Mouse (Mus musculus) cerebellum, adult 9-11 months (tissue): Measurements from ENCODE around the gene Rcan1.
A peak's percentile ranks its signal among the peaks of the same experiment; 100 is the strongest.

Experiments used
- DNase-seq: peaks from one replicate; pipeline ENCODE4 v3.0.0; 2022

Gene Rcan1

DNA sequence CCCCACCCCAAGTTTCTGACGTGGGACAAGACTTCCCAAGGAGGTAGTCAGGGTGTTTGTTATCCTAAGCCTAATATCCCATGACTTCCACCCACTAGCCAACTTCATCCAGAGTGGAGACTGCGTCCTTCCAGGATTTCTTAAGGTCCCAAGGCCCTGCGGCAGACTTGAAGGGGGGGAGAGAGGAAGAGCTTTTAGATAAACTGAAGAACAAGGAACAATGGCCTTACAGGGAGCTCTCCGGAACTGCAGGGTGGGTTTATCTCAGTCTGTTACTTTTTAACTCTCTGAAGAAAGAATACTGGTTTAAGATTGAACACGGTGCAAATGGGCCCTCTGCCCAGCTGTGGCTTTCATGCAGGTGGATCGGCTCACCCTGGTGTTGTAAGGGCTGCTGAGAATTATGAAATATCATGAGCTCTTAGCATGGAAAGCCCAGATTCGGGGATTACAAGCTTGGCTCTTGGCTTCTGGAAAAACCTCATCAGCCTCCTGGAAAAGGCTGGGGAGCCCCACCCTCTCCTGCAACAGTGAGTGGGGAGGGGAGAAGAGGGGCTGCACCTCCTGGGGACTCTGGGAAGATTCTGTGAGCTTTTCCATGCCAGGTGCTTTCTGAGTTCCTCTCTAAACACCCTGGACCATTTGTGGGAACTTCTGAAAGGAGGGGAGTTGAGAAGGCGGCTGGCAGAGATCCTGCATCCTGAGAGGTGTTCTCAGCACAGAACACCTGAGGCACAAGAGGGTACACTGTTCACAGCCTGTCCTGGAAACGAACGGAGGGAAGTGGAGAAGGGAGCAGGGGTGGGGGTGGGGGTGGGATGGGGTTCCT lies 72.7 kb downstream of the Rcan1 start:
- no peak for DNase-seq

DNA sequence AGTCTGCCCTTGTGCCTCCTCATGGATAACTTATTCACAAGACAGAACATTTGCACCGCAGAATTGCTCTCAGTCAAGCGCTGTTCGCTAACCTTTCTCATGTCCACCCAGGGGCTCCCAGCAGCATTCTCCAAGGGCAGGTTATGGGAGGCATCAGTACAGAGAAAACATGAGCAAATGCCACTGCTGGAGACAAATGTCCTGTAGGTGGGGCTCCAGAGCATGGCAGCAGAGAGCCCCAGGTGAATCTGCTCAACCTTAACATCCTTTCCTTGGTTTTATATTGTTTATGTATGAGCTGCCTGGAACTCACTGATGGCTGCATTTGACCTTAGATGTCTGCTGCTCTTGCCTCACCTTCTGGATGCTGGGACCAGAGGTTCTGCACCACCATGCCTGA lies 76.9 kb downstream of the Rcan1 start:
- DNase-seq, result no peak

DNA sequence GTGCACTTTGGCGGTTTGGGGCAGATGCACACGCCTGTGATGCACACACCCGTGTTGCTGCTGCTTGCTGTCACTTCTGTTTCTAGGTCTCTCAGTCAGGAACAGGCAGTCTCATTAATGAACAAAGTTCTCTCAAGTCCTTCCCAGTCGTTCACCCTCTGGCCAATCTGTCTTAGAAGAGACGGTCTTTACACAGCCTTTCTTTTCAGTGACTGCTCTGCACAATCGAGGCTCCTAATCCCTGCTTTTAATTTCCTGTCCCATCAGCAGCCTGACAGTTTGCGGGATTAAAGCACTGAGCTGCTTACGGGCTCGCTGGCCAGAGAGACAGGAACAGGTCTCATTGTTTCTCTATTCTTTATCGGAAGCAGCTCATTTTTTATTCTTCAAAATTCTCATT lies 83.0 kb downstream of the Rcan1 start:
- no peak for DNase-seq

DNA sequence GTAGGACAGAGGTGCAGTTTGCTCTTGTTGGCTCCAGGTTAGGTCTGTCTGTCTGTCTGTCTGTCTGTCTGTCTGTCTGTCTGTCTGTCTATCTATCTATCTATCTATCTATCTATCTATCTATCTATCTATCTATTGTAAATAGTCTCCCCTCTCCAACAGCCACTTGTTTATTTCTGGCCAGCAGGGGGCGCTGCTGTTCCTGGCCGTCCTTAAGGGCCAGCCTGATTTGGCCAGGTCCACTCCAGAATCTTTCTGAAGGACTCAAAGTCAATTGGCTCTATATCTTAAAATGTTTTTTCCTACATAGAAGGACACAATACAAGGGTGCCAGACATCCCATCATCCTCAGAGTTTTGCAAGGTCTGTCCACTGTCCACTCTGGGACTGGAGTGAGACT lies 85.6 kb downstream of the Rcan1 start:
- DNase-seq, result peak; percentile 43

DNA sequence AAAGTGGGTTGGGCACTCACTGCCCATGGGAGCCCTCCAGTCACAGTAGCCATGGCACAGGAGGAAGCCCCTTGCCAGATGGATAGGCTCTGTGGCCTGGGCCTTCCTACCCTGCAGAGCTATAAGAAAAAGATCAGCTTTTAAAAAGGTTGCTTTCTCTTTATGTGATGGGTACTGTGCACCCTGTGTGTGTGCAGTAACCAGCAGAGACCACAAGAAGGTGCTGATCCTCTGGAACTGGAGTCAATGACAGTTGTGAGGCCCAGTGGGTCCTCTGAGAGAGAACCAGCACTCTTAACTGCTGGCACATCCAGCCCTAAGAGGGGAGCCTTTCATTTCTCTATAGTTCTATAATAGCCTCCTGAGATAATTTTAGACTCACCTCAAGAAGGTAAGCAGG lies 87.3 kb downstream of the Rcan1 start:
- DNase-seq, result no peak

DNA sequence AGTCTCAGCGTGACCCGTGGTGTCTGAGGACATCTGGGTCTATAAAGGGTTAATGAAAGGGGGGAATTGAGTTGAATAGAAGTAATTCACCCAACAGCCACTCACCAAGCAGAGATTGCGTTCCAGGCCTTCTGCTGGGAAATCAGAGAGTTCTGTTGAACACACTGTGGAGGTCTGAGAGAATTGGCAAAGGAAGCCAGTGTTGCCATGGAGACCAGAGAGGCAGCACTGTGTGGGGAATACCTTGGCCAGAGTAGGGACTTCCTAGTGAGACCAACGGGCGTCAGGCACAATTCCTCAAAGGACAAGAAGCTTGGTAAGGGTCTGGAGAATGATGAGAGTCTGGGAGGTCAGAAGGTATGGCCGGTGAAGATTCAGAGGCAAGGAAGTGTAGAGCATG lies 88.2 kb downstream of the Rcan1 start:
- no peak for DNase-seq

DNA sequence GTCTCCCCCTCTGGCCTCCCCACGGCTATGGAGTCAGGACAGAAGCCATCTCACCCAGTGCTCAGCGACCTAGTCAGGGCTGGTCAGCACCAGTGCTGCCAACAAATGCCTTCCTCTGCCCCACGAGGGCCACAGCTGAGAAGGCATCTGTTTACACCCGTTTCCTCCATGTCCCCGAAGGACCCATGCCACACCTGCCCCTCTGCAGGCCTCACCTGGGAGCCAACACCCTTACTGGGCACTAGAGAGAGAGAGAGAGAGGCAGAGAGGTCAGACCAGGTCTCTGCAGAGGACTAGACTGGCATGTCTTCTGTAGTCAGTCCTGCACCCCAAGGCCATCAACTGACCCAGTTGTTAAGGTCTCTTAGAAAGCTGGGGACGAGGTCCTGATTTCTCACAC lies 89.6 kb downstream of the Rcan1 start:
- DNase-seq, result no peak

DNA sequence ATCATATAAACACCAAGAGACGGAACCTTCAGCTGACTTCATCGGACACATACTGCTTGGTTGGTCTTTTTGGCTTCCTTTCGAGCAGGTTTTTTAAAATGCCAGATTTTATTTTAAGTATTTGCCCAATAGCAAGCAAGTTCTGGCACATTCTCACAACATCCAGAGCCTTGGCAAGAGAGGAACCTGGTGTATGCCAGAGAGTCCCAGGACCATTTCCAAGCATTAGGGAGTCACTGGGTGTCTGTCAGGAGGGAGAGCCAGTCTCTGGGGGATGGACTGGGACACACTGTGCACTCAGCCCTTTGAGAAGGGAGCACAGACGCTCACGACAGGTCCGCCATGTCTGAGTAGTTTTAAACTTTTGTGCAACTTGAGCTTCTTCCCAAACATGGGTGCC lies 93.7 kb downstream of the Rcan1 start:
- no peak for DNase-seq

DNA sequence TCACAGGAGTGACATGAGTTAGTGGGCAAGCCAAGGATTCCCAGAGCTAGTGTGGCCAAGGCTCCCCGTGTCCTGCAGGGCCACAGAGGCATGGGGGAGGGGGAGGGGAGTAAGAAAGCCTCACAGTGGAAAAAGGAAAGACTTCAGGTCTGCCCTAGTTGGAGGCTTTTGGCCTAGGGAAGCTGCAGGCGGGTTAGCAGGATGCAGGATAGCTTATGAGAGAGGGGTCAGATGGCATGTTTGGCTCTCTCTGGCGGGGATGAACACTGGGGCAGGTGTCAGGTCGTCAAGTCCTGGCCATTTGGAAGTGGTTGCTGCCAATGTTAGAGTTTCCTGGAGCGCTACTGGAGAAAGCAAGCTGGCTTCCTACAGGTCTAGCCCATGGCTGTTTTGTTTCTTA lies 99.0 kb downstream of the Rcan1 start:
- peak; percentile 74 for DNase-seq

DNA sequence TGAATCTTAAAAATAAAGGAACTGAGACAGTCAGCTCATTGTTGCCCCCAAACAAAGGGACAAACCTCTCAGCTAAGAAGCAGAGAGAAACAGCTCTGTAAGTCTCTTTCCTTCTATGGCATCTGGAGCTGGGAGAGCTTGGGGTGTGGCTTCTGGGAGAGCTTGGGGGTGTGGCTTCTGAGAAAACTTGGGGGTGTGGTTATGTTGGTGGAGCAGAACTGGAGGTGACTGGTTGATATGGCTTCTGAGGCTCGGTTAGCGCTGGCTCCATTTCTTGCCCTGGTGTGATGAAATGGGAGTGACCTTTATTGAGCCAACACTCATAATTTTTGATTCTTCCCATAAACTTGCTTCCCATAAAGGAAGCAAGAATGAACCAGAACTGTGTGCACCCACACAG lies 101.4 kb downstream of the Rcan1 start:
- no peak for DNase-seq

DNA sequence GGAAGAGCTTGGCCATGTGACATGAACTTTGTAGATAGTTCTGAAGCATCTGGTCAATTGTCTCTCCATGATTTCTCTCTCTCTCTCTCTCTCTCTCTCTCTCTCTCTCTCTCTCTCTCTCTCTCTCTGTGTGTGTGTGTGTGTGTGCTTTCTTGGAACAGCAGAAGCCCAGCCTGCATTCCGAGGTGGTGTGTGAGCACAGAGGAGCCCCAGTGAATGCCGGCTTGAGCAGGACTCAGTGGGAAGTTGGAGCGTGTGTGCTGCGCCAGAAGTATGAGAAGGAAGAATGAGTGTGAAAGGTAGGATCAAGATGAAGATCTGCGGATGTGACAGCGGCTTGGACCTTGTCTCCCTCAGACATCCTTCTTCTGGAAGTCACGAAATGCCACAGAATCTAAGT lies 105.2 kb downstream of the Rcan1 start:
- no peak for DNase-seq

DNA sequence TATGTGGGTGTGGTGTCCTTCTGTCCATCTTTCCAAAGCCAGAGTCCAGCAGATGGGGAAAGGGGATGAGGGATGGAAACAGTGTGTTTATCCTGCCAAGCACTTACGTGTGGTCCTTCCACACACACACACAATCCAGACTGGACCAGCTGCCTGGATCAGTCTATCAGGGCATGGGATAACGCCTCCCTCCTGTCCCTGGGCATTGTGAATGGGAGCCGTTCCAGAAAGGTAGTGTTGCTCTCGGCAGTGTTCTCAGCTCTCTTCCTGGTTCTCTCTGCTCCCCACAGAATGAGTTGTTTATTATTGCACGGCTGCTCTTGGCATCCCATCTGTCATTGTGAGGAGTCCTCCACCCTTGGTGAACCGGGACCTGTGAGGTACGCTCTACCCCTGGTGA lies 110.0 kb downstream of the Rcan1 start:
- DNase-seq, result no peak

DNA sequence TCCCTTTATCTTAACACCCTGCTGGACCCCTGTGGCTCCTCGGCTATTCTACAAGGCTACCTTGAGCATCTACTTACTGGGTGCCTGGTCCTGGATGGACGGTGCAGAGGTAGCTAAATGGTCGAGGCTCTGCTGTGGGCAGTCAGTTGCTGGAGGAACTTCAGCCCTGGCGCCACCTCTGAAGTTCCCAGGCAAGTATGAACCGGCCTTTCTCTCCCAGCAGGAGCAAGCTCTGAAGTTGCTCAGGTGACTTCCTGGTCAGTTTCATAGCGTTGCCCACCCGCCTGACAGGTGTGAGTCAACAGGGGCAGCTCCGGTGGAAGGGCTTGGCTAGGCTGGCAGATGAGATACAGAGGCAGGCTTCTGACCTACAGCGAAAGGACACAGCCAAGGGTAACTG lies 111.4 kb downstream of the Rcan1 start, which contains the start of gene Kcne1:
TSS of gene Kcne1 (minus strand) at position 240 of the 400 bp plus-strand sequence.
- DNase-seq, result no peak

DNA sequence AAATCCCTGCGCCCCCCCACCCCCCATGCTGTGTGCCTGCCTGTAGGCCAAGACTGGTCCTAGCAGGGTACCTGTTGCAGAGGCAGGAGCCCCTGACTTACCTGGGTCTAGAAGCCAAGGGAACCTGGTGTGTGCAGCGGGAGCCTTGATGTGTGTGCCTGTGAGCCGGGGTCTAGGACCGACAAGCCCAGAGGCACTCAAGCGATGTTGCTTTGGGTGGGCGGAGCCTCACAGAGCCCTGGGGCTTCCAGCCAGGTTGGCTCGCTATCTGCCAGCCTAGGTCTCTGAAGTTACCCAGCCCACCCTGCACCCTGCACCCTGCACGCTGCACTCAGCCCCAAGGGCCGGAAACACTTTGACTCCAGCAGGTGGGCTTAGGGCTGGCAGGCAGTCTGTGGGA lies 111.9 kb downstream of the Rcan1 start:
- DNase-seq, result no peak

DNA sequence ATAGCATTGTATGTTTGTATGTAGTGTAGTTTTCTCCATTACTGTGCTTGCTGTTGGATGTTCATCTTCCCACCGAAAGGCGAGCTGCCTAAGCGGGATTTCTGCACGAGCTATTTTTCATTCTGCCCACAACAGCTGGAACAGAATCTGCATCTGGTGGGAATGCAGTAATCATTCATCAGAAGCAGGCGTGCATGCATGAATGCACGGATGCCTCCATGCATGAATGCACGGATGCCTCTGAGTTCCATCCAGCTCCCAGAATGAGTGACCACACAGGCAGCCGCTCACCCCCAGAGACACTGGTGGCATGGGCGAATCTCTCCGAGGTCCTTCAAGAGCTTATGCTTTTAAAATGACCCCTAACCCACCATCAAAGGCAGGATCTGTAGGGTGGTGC lies 113.1 kb downstream of the Rcan1 start:
- no peak for DNase-seq

DNA sequence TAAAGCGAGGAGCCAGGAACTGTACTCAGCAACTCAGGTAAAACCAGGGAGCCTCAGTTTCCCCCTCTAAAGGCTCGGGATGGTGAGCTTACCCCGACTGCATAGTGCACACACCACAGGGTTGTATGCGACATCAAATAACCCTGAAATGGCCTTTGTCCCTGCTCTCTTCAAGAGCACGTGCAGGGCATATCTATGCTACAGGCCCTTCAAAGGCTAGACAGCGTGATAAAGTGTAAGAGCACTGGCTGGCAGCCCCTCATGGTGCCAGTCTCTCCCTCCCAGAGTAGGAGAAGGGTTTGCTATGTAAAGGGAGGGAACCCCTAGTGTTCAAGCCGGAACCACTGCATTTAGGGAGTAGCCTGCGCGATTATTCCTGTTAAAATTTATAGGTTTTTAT lies 113.6 kb downstream of the Rcan1 start:
- DNase-seq, result no peak

DNA sequence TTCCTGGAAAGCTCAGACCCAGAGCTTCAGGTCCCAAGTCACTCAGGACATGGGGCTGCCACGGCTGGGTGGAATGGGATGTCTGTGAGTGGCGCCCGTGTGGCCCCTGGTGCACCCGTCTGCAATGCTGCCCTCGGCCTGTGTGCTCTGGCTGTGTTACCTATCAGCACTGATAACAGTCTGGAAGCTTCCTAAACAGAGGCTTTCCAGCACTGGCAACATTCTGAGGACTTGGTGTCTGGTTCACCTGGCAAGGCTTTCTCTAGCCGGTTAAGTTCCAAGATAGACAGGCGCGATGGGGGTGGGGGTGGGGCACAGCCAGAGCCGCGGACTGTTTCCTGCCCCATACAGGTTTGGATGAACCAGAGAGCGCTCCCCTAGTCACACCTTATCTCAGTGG lies 114.7 kb downstream of the Rcan1 start:
- DNase-seq, result no peak

DNA sequence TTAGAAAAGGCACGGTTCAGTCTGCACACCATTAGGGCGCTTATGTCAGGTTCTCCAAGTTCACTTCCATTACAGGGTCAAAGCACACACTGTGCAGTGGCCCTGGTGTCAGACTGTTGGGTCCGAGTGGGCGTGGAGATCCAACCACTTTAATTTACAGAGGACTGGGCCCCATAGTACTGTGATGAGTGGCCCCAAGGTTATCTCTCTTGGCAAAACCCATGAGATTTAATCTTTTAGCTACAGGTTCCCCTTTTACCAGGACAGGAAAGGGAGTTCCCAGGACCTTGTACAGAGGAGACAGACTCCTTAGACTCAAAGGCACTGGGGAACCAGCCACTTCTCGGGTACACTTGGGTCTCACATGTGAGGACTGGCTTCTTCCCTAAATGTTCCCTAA lies 115.3 kb downstream of the Rcan1 start:
- no peak for DNase-seq

DNA sequence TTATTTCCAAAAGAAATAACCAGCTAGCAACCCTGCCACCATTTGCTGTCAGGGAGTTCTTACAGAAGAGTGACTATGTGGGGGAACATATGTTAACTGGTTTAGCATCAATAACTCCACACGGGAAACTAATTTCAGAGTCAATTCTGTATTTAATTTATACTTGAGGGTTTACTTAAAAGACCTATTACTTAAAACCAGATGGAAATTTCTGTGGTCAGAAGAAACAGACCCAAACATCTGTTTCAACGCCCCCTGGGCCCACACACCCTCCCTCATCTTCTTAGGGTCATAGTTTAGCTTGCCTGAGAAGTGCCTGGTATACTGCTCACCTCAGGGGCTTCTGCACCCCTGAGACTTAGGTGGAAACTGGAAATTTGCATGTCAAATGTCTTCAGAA lies 116.8 kb downstream of the Rcan1 start:
- no peak for DNase-seq

DNA sequence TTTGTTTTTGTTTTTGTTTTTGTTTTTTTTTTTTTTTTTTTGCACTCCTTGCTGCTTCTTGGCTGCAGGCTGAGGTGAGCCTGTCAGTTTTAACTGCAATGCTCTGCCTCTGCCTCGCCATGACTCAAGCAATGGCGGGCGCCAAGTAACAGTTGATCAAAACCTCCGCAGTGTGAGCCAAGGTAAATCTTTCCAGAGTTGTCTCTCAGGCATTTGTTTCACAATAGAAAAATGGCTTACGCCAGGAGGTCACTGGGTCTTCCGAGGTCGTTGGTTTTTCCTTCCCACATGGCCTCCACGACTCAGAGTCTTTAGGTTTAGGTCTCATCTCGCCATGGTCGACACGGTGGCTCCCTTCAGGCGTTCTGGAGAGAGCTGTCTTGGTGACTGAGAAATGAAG lies 117.4 kb downstream of the Rcan1 start:
- no peak for DNase-seq

DNA sequence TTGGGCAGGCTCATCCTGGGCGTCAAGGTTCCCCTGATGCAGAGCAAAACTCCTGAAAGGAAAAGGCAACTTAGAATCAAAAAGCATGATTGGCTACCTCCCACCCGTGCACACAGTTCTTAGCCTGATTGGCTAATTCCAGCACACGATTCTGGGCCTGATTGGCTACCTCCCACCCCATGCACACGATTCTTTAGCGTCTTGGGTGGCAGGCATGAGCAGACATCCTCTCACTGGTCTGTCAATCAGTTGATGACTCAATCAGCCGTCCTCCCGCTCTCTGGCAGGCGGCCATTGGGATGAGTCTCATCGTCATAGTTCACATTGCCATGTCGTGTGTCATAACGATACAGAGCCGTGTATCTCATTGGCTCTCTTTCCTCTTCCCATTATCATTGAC lies 121.7 kb downstream of the Rcan1 start:
- DNase-seq, result peak; percentile 51

DNA sequence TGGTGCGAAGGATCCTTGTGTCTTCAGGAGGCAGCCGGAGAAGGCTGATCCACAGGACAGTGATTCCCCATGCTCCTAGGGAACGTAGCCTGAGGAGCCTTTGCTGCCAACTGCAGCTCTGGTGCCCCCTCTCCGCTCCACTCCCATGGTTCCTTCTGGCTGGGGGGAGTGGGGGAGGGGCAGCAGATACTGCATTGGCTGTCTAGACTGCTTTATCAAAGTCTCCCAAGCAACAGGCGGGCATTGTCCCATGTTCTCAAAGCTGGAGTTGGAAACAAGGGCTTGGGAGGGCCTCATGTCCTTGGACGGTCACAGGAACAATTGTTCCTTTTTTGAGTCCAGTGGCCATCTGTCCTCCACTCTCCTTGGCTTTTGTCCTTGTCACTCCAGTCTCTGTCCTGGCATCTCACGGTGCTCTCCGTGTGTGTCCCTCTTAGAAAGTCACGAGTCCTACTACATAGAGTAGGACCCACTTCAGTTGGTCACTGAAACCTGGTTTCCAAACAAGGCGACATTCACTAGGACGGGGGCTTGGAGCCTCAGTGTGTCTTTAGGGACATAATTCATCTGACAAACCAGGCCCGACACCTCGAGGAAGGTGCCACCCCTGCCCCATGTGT lies 124.3 kb downstream of the Rcan1 start:
- DNase-seq, result no peak

DNA sequence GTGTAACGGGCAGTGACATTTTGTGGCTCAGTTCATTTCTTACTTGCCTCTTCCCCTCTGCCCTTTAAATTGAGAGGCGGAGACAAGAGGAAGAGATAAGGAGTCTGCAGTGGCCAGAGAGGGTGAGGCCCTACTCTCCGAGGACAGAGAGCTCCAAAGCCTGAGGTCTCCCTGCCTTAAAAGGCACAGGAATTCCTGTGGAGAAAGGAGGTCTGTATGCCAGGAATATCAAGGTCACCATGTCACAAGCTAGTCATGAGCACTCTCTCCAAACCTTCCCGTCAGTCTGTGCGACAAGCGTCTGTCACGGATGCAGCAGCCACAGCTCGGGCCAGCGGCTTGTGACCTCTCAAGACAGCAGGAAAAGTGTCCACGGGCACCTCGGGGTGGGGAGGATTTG lies 125.5 kb downstream of the Rcan1 start:
- no peak for DNase-seq
